Mouse (Mus musculus) liver, embryonic 14.5 days (tissue): ENCODE data around the gene Thap11.
"Not testable (repeated sequence)": the region's sequence is repeated elsewhere in the genome, so short reads cannot be mapped to it uniquely, and the experiment has no call there.

Experiments
- CTCF ChIP-seq: IDR thresholded peaks from 2 replicates; pipeline ENCODE4 v1.5.1; 2016; ENCODE audit warnings: antibody characterized with exemption, low read depth, control low read depth
- EP300 ChIP-seq: IDR thresholded peaks from 2 replicates; pipeline ENCODE4 v1.6.1; 2016; ENCODE audit warnings: antibody characterized with exemption, low read depth

DNA sequence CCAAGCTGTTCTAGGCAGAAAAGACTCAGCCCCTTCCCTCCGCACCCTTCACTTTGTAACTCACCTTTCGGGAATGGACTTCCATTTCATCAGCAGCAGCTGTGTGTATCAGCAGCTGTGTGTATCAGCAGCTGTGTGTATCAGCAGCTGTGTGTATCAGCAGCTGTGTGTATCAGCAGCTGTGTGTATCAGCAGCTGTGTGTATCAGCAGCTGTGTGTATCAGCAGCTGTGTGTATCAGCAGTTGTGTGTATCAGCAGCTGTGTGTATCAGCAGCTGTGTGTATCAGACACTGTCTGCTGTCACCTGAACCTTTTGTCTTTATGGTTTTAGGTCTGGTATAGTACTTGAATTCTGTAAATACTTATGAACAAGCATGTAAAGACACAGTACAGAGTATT lies 21.2 kb upstream of the Thap11 start:
- TF ChIP-seq CTCF, result not testable (repeated sequence)
- TF ChIP-seq EP300, result peak; percentile 96
